Mouse (Mus musculus) liver, postnatal 0 days (tissue): ENCODE data around the gene Ablim1. TPM values are rescaled to one million over a fixed set of nuclear protein-coding genes. Genes with fewer than 3 reads are reported as not detected.

Experiments used
- ATAC-seq: fragments of 200-750 bp; cut with Nextera tagmentation; 2 replicates; pipeline ENCODE4 v1.8.0; 2017; ENCODE audit warnings: mild to moderate bottlenecking, moderate library complexity
- DNase-seq: peaks from one replicate; pipeline ENCODE4 v3.0.0-alpha.2; 2016
- H3K27ac ChIP-seq: fragments of 300-500 bp; sonication (generic); 2 replicates; pipeline ENCODE4 v1.5.1; 2014; ENCODE audit warnings: antibody characterized with exemption, moderate library complexity, mild to moderate bottlenecking, low read depth
- H3K27me3 ChIP-seq: fragments of 300-500 bp; sonication (generic); 2 replicates; pipeline ENCODE4 v1.6.1; 2014; ENCODE audit warnings: low read length, control low read depth, mixed read lengths; ENCODE audit not compliant: insufficient read depth
- H3K36me3 ChIP-seq: fragments of 300-500 bp; sonication (generic); replicated peaks from 2 replicates; pipeline ENCODE4 v1.6.1; 2014; ENCODE audit warnings: mild to moderate bottlenecking, control low read depth, low read length, moderate library complexity, mixed read lengths; ENCODE audit not compliant: insufficient read depth
- H3K4me1 ChIP-seq: fragments of 300-500 bp; sonication (generic); 2 replicates; pipeline ENCODE4 v1.6.1; 2014; ENCODE audit warnings: antibody characterized with exemption, mild to moderate bottlenecking, control low read depth; ENCODE audit not compliant: insufficient read depth
- H3K4me2 ChIP-seq: fragments of 300-500 bp; sonication (generic); 2 replicates; pipeline ENCODE4 v1.6.1; 2014; ENCODE audit warnings: low read depth, mild to moderate bottlenecking, low read length, moderate library complexity, mixed read lengths
- H3K4me3 ChIP-seq: fragments of 300-500 bp; sonication (generic); 2 replicates; pipeline ENCODE4 v1.5.1; 2014; ENCODE audit warnings: low read depth, low read length
- H3K9ac ChIP-seq: fragments of 300-500 bp; sonication (generic); replicated peaks from 2 replicates; pipeline ENCODE4 v1.6.1; 2014; ENCODE audit warnings: mild to moderate bottlenecking, moderate library complexity
- H3K9me3 ChIP-seq: fragments of 300-500 bp; sonication (generic); 2 replicates; pipeline ENCODE4 v1.6.1; 2016; ENCODE audit warnings: mild to moderate bottlenecking, control low read depth, low read length, mixed read lengths
- CTCF ChIP-seq: sonication (generic); IDR thresholded peaks from 2 replicates; pipeline ENCODE4 v1.5.1; 2016; ENCODE audit warnings: antibody characterized with exemption, low read depth
- EP300 ChIP-seq: IDR thresholded peaks from 2 replicates; pipeline ENCODE4 v1.6.1; 2016; ENCODE audit warnings: antibody characterized with exemption, low read depth, mild to moderate bottlenecking
- WGBS: fragments of 180-500 bp; shearing (Covaris S2); extraction: QIAGEN DNeasy Blood & Tissue Kit; methylation state at CpG from one replicate; pipeline ENCODE4 v1.1.7; 2014; ENCODE audit not compliant: insufficient replicate concordance; 5-methylcytosine and 5-hydroxymethylcytosine counted together
- polyA plus RNA-seq: library from polyadenylated mRNA; unstranded; fragments of >200 nt; fragmentation: Nextera tagmentation; extraction: Ambion mirVana; gene quantifications from 2 replicates; pipeline ENCODE4 v1.2.1, GENCODE M21; 2015

The Ablim1 gene
- polyA plus RNA-seq, 1 experiment from 2014 or later = 12.0 TPM

DNA sequence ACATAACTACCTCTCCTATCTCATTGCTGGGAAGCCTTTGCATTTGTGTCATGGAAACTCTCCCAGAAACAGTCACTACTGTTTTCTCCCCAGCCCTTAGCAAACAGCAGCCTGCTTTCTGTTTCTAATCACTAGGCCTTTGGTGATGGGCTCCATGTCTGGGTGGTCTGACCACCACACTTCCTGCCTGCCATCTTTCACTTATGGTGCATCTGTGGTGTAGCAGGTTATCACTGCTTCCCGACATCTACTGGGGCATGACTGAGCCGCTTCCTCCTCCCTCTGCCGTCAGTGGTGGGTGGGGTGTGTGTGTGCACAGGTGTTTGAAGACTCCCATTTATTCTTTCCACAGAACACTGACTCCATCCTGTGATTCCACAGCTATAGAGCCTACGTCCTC is 183.4 kb downstream of the Ablim1 start:
- DNase-seq = no peak
- TF ChIP-seq CTCF = no peak
- TF ChIP-seq EP300 = no peak

DNA sequence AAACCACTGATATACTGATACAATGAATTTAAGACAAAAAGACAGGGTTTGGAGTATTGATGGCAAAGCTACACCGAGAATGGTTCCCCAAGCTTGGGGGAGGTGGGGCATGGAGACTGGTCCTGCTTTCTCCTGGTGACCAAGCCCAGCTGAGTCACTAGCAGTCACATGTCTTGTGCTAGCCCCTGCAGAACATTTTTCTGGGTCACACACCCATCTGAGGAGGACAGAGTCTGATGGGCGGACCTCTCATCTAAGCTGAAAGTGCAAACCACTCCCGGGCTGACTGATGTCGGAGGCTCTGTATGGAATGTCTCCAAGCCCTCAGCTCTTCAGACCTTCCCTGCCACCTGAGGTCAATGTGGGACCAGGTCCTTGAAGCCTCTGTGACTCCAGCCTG is 184.1 kb downstream of the Ablim1 start:
- Histone ChIP-seq H3K9me3 (no peaks in the 10 kb centered on the region), H3K9ac (no peak overlapping the region), H3K27ac (no peak overlapping the region), H3K4me1 (no peaks in the 10 kb centered on the region), H3K27me3 (no peaks in the 10 kb centered on the region), H3K36me3 (peaks cover 12% of the 10 kb centered on the region; the same call in 1 of the 2 replicates), H3K4me2 (no peak overlapping the region), H3K4me3 (no peak overlapping the region)
- 75% methylated on average over 4 of the region's 4 CpGs for WGBS
- TF ChIP-seq CTCF = no peak
- no peak for DNase-seq
- no peak for ATAC-seq

More for the DNA sequence above, 183.4 kb downstream of the Ablim1 start:
- ATAC-seq = peak; percentile 38
- H3K36me3 ChIP-seq = peaks cover 12% of the 10 kb centered on the region; the same call in 1 of the 2 replicates
- 37% methylated on average over 4 of the region's 4 CpGs for WGBS
- no peak overlapping the region for H3K4me2 ChIP-seq
- H3K27ac ChIP-seq = 0 out of 2 replicates have a peak overlapping the region, but pooled peaks have one; percentile 4
- no peaks in the 10 kb centered on the region for H3K4me1 ChIP-seq
- no peaks in the 10 kb centered on the region for H3K27me3 ChIP-seq
- H3K9ac ChIP-seq = no peak overlapping the region
- no peaks in the 10 kb centered on the region for H3K9me3 ChIP-seq
- H3K4me3 ChIP-seq = no peak overlapping the region

DNA sequence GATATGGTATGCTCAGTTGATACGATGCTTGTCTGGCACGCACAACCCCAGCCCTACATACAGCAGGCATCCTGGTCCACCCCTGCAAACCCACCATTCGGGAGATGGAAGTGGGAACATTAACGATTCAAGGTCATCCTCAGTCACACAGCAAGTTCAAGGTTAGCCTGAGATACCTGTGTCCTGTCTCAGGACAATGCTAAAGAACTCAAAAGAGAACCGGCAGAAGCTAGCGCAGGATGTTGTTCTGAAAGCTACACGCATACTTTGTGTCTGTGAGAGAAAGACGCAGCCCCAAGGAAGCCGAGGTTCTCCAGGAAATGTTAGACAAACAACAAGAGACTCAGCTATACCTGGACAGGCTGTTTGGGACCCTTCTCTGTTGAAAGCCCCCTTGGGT is 185.0 kb downstream of the Ablim1 start:
- no peak for ATAC-seq
- no peak for DNase-seq
- Histone ChIP-seq H3K27ac (no peak overlapping the region), H3K4me3 (no peak overlapping the region), H3K36me3 (peaks cover 12% of the 10 kb centered on the region; the same call in 1 of the 2 replicates), H3K4me1 (no peaks in the 10 kb centered on the region), H3K9me3 (no peaks in the 10 kb centered on the region), H3K4me2 (no peak overlapping the region), H3K9ac (no peak overlapping the region), H3K27me3 (no peaks in the 10 kb centered on the region)
- TF ChIP-seq CTCF (no peak), EP300 (no peak)
- 81% methylated on average over 9 of the region's 9 CpGs for WGBS

DNA sequence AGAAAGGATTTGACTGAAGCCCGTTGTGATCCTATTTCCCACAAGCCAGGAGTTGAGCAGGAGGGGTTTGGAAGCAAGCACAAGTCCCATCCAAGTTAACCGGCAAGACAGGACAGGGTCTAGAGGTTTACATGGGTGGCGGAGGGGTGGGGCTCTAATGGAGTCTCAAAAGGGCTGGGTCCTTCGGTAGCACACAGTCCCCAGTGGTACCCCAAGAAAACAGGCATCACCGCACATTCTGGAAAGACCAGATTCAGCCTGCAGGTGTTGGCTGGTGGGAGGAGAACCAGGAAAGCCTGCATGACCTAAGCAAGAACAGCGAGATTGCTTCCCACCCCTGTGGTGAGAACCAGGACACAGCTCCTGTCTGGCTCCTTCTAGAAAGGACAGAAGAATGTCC is 186.7 kb downstream of the Ablim1 start:
- no peak for DNase-seq
- Histone ChIP-seq H3K27me3 (no peaks in the 10 kb centered on the region), H3K9ac (no peak overlapping the region), H3K36me3 (peaks cover 12% of the 10 kb centered on the region; the same call in 1 of the 2 replicates), H3K4me3 (no peak overlapping the region), H3K27ac (no peak overlapping the region), H3K4me1 (peaks cover 6% of the 10 kb centered on the region), H3K4me2 (no peak overlapping the region), H3K9me3 (no peaks in the 10 kb centered on the region)
- no peak for ATAC-seq
- 80% methylated on average over 6 of the region's 6 CpGs for WGBS
- no peak for TF ChIP-seq CTCF
- no peak for TF ChIP-seq EP300

DNA sequence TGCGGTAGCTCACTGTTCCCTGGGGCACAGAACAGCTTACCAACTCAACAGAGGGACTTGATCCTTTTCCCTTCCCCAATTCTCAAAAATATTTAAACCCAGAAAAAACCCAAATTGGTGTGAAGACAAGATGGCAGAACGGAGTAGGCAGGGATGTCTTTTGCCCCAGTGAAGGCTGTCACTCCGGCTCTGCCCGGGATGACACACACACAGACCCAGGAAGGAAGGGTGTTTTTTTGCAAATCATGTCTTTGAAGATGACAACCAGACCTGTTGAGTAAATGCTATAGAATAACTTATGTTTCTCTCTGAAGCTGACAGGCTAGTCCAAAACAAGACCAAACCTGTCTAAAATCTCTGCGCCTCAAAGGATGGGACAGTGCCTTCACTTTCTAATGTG is 187.2 kb downstream of the Ablim1 start:
- H3K36me3 ChIP-seq = peaks cover 15% of the 10 kb centered on the region; the same call in 1 of the 2 replicates
- DNase-seq (no peak), ATAC-seq (no peak)
- H3K4me3 ChIP-seq = no peak overlapping the region
- no peak overlapping the region for H3K4me2 ChIP-seq
- H3K9me3 ChIP-seq = no peaks in the 10 kb centered on the region
- WGBS = 83% methylated on average over 5 of the region's 5 CpGs
- H3K27ac ChIP-seq = no peak overlapping the region
- H3K9ac ChIP-seq = no peak overlapping the region
- H3K27me3 ChIP-seq = no peaks in the 10 kb centered on the region
- TF ChIP-seq CTCF = no peak
- TF ChIP-seq EP300 = no peak
- H3K4me1 ChIP-seq = peaks cover 6% of the 10 kb centered on the region

DNA sequence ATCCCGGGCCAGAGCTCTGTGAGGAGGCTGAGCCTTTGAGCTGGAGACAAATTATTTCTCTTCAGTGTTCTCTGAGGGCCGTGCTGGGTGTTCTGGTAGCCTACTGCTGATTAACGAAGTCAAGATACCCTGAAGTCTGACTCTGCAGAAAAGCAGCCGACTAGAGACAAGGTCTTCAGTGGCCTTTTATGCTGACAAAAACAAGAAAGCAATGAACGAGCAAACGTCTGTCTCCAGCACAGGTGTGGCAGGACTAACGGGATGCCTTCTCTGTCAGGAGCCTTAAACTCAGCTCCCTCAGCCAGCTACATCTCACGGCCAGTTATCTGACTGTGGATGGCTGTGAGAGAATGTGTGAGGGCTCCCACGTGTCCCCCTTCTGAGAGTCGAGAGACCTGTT is 187.8 kb downstream of the Ablim1 start:
- Histone ChIP-seq H3K36me3 (peaks cover 14% of the 10 kb centered on the region; the same call in 1 of the 2 replicates), H3K27ac (no peak overlapping the region), H3K4me1 (peaks cover 6% of the 10 kb centered on the region), H3K4me3 (no peak overlapping the region), H3K27me3 (no peaks in the 10 kb centered on the region), H3K9ac (no peak overlapping the region), H3K9me3 (no peaks in the 10 kb centered on the region), H3K4me2 (no peak overlapping the region)
- DNase-seq (no peak), ATAC-seq (no peak)
- 70% methylated on average over 10 of the region's 10 CpGs for WGBS
- no peak for TF ChIP-seq CTCF
- no peak for TF ChIP-seq EP300

DNA sequence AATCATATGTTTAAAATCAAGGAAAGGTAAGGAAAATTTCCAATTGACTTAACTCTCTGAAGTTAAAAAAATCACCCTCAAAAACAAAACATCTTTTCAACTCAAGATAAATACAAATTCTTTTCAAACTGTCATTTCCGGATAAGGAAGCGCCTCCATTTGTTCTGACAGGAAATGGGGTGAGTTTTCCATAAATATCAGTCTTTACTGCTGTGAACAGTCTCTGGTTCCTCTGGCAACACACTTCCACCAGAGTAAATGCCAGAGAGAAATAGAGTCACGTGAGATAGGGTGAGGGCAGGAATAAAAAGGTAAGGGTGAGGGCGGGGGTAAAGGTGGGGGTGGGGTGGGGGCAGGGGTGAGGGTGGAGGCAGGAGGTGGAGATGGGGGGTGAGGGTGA is 189.8 kb downstream of the Ablim1 start:
- peaks cover 8% of the 10 kb centered on the region for H3K4me1 ChIP-seq
- no peaks in the 10 kb centered on the region for H3K27me3 ChIP-seq
- H3K27ac ChIP-seq = no peak overlapping the region
- no peak overlapping the region for H3K4me2 ChIP-seq
- peaks cover 7% of the 10 kb centered on the region; the same call in 1 of the 2 replicates for H3K36me3 ChIP-seq
- H3K9ac ChIP-seq = no peak overlapping the region
- H3K4me3 ChIP-seq = no peak overlapping the region
- no peaks in the 10 kb centered on the region for H3K9me3 ChIP-seq
- TF ChIP-seq CTCF = no peak
- no peak for TF ChIP-seq EP300
- DNase-seq (no peak), ATAC-seq (no peak)
- 42% methylated on average over 4 of the region's 4 CpGs for WGBS
